Mouse (Mus musculus) monocyte, adult 59 days (primary cell): ENCODE measurements around the gene Olfr466. TPM values are rescaled to one million over a fixed set of nuclear protein-coding genes. Genes with fewer than 3 reads are reported as not detected.

Experiments
- total RNA-seq, 2 experiments: library from RNA; stranded (reverse); gene quantifications; one replicate each; pipeline ENCODE4 v1.2.4; 2023

The Olfr466 gene
- not detected for total RNA-seq

DNA sequence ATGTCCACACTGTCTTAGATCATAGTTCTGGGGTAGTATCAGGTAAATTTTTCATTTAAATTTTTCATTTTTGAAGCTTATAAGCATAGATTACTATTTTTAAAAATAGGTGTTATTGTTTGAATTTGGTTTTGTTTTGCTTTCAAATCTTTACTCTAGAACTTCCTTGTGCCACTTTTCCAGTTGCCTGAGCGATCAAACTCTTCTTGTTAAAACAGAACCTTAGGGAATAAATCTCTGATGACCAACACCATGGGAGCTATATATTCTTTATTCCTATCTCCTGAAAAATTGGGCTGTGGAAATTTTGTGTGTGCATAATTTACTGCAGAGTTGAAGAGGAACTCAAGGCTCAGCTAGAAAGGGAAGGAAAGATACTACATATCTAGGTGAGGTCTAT, at the start of gene Olfr466:
Gene Olfr466 (plus strand): TSS at position 301 of the 400 bp plus-strand sequence.

DNA sequence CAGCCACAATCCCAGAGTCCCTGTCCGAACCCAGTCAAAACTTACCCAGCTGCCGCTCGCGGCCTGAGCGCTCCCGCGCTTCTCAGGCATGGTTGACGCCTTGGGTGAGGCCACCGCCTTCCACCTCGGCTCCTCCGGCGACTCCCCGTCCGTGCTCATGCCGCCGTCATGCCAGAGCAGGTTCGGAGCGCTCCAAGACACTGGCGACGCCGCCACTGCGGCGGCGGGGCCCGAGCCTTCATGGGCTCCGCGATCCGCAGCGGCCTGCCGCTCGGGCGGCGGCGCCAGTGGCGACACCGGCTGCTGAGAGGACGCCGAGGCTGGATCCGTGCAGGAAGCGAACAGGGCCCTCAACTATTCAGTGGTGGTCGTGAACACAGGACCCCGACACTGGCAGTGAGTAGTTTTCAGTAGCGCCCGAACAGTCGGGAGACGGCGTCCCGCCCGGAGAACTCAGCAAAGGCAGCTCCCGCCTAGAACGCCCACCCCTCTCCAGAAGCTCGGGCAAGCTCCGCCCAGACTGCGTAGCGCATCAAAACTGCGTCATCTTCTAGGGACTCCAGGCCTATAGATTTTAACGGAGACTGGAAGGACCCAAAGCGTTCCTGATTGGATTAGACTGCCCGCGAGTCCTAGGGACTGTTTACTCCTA, 37.5 kb upstream of the Olfr466 start, which contains the start of gene Mfsd14b:
Gene Mfsd14b (minus strand): TSS at position 517 of the 652 bp plus-strand sequence.

DNA sequence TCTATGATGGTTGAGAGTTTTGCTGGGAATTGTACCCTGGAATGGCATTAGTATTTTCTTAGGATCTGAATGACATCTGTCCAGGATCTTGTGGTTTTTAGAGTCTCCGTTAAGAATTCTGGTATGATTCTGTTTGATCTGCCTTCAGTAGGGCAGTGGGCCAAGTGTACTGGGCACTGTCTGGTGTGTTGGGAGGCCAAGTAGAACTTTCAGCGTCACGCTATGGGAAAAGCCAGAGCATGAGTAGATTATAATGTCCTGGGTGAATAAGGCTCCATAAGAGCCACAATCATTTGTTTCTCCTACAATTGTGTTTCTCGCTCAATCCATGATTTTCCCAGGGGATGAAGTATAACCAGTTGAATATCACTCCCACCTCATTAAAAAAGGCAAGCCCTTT, 12.3 kb upstream of the Olfr466 start, which contains the start of gene Olfr465-ps1:
Gene Olfr465-ps1 (plus strand): TSS at position 301 of the 400 bp plus-strand sequence.

Other genes starting within 250 kb of the Olfr466 start
- not detected for gene Cntnap3, start 246.3 kb upstream of the Olfr466 start, total RNA-seq
- not detected for gene Spata31, start 232.8 kb upstream of the Olfr466 start, total RNA-seq
- gene Spata31d1c, start 117.2 kb upstream of the Olfr466 start, total RNA-seq = not detected
- gene Prss47, start 97.5 kb upstream of the Olfr466 start, total RNA-seq = not detected
- gene Mfsd14b, start 37.3 kb upstream of the Olfr466 start, total RNA-seq = 100 to 1,000 TPM; 116 to 120 TPM
- gene Olfr465-ps1, start 12.2 kb upstream of the Olfr466 start, total RNA-seq = not detected
- not detected for gene Nlrp4f, start 55.7 kb downstream of the Olfr466 start, total RNA-seq
- gene Gm10775, start 109.3 kb downstream of the Olfr466 start, total RNA-seq = not detected
- gene Zfp369, start 128.6 kb downstream of the Olfr466 start, total RNA-seq = 10 to 100 TPM; 25.1 to 27.0 TPM